Mouse (Mus musculus) frontal cortex, postnatal 25 days (tissue): ENCODE data around the gene Gm9008.
"Not testable (repeated sequence)": the region's sequence is repeated elsewhere in the genome, so short reads cannot be mapped to it uniquely, and the experiment has no call there.

Experiments used
- DNase-seq, 2 experiments: peaks; one replicate each; pipeline ENCODE4 v3.0.0; 2022; ENCODE audit warnings: low spot score in 2 of 2

Gm9008 gene

DNA sequence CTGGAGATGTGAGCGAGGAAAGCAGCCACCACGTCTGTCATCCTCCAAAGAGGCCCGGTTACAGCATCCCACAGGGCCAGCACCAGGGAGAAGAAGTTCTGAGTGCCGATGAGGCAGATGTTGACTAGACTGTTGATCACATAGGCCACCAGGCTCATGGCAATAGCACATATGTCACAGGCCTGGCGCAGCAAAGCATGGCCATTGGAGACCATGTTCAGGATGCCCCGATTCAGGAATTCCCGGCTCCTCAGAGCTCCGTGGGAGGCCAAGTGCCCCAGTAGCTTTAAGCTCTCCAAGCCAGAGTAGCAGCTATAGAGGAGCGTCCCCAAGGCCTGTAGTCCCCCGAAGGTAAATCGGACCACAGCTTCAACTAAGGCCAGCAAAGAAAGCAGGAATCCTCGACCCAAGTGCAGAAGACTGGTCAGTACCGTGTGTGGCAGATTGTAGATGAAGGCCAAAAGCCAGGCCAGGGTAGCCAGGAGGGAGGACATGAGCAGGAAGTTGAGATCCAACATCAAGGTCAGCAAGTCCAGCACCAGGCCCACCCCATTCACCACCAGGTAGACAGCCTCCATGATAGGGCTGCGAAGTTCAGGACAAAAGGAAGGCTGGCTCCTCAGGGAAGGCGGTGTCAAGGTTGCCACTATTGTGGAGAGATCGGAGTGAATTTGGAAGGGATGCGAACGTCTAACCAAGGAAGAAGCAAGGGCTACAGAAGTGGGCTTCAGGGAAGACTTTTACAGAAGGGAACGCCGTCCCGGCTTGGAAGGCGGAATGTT is at the start of gene Gm9008:
TSS of gene Gm9008 (minus strand) at position 731 of the 782 bp plus-strand sequence.
- DNase-seq = not testable (repeated sequence)

DNA sequence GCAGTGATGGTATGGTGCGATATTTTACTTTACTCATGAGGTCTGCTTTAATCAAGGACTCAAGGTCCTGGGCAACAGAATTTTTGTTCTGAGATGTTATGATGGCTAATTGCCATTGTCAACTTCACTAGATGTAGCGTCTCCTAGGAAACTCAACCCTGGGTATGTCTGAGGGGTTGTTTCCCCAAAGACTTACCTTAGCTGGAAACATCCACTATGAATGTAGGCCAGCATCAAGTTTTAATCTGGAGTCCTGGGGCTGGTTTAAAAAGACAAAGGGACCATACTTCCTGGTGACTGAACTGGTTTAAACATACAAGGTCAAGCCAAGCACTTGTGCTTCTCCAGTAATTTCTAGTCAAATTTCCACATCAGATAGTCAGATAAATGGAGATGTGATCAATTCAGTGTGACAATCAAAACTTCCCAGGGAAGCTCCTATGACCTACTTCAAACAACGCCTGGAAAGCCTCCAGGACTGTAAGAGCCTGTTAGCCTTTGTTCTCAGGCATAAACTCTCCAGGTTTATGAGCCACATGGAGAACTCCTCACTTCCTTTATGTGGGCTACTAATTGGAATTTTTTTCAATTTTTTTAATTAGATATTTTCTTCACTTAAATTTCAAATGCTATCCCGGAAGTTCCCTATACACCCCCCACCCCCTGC is 24.5 kb upstream of the Gm9008 start:
- DNase-seq = no peak

DNA sequence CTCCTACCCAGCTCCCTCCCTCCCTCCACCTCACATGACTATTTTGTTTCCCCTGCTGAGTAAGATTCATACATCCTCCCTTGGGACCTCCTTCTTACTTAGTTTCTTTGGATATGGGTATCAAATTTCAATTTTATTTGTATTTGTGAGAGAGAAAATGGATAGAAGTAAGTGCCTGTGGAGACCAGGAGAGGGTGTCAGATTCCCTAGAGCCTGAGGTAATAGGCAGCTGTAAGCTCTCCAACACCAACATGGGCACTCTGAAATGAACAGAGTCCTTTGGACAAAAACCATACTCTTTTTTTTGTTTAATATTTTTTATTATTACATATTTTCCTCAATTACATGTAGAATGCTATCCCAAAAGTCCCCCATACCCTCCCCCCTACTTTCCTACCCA is 12.6 kb upstream of the Gm9008 start:
- no peak for DNase-seq

DNA sequence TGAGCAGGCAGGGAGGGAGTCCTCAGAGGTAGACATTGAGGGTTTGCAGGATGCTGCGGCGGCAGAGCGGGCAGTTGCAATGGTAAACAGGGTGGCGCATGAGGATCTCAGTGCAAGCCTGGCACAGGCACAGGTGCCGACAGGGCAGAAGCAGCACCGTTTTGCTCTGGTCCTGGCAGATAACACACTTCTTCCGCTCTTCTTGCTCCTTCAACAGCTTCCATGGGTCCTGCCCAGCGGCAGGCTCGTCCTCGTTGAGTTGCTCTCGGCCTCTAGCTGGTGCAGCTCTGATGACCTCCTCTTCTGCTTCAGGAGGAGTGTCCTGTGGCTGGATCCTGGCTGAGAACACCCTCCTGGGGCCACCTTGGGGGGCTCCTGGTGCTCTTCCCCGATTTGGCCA is 1.2 kb downstream of the Gm9008 start:
- not testable (repeated sequence) for DNase-seq

DNA sequence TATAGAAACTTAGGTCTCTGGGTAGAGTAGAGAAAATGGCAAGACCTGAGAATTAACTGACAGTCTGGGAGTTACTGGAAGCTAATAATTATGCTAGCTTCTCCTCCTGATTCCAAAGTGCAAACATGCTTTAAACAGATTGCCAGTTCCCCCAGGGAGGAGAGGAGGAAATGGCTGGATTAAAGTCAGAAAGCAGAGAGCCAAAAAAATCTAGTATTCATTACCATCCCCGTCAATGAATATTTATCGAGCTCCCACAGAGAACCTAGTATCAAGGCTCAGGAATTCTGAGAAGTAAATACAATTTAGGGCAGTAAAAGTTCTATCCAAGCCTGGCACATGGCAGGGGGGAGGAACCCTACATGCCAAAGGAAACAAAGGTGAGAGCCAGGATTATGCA is 29.4 kb downstream of the Gm9008 start:
- no peak for DNase-seq
